Mouse (Mus musculus) telencephalon, adult 2 months (tissue): Measurements from ENCODE around the gene Stra6.

ENCODE experiments used
- DNase-seq: peaks from one replicate; pipeline ENCODE4 v3.0.0-alpha.2; 2011; ENCODE audit warnings: low read depth, low spot score

The Stra6 gene

GRCm38 (mm10) chr9:58095977-58096376 lies 32.4 kb downstream of the Stra6 start:
- DNase-seq = no peak

- peak; percentile 67 for DNase-seq
These were observed 33.2 kb downstream of the Stra6 start for GRCm38 (mm10) chr9:58096629-58097301.

DNA sequence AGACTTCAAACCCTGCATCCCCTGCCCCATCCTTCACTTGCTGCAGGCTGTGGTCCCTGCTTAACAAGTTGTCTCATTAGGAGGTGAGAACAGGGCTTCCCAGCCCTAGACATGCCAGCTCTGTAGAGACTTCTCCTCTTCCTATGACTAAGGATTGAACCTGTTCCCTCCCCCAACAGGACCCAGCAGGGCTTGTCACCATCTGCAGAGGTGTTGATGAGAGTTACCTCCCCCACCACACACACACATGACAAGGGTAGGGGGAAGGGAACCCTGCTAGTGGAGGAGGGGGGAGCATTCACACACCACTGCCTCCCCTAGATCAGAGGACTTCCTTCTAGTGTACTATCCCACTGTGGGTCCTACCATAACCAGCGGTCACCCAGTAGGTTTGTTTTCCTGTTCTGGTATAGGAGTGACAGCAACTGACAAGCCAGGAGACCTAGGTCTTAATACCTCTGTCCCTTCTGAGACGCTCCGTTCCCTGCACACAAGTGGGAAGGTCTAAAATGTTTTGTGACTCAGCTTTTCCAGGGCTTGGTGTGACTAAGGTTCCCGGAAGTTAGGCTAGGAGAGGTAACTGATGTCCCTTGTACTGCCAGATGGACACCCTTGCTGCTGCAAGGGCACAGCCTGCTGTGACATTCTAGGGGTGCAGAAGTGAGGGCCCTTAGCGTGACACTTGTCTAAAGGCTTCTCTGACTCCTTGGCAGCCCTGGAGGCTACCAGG lies 36.4 kb downstream of the Stra6 start:
- no peak for DNase-seq

GRCm38 (mm10) chr9:58102013-58102412 lies 38.4 kb downstream of the Stra6 start:
- DNase-seq = peak; percentile 68

DNA sequence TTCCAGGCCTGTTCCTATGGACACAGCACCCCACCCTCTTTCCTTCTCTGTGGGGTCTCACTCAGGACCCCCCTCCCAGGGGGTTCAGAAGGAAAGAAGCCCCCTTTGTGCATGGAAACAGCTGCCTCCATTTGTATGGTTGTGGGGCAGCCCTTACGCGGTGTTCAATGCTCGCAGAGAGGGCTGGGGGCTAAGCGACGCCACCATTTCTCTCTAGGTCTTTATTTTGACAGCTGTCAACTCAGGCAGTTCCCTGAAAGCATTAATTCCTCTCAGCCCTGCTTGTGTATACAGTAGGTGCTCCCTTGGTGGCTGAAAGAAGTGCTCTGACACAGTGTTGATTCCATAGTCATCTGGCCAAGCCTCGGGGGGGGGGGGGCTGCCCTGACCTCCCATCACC lies 40.1 kb downstream of the Stra6 start:
- DNase-seq = no peak

DNA sequence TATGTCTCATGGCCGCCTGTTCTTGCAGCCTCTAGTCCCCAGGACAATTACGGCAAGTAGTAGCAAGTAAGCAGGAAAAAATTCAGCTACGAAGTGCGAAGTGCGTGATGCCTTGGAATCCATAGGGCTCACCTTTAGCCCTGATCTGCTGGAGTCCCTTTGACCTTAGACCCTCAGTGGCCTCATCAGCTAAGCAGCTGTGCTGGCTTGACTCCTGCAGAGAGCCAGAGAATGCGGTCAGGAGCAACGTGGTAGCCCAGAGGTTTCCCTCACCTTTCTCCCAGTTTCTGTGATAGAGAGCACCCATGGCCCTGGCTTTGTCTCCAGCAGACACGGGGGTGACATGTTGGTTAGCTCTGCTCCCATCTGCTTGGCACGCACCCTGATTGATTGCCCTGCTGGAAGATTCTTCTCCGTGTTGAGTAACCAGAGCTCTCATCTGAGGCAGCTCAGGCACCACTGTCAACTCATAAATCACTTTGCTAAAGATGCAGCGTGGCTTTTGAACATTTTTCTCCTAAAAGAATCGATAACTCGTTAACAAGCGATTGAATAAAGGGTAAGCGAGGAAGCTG lies 42.1 kb downstream of the Stra6 start:
- no peak for DNase-seq

- no peak for DNase-seq
These were observed 43.9 kb downstream of the Stra6 start for GRCm38 (mm10) chr9:58107494-58107893.

- no peak for DNase-seq
These were observed 47.2 kb downstream of the Stra6 start for GRCm38 (mm10) chr9:58110787-58111186.

GRCm38 (mm10) chr9:58111431-58111830 lies 47.8 kb downstream of the Stra6 start:
- DNase-seq = peak; percentile 83

- DNase-seq = no peak
These were observed 48.7 kb downstream of the Stra6 start for GRCm38 (mm10) chr9:58112321-58112751.

GRCm38 (mm10) chr9:58112866-58113278 lies 49.3 kb downstream of the Stra6 start:
- no peak for DNase-seq

DNA sequence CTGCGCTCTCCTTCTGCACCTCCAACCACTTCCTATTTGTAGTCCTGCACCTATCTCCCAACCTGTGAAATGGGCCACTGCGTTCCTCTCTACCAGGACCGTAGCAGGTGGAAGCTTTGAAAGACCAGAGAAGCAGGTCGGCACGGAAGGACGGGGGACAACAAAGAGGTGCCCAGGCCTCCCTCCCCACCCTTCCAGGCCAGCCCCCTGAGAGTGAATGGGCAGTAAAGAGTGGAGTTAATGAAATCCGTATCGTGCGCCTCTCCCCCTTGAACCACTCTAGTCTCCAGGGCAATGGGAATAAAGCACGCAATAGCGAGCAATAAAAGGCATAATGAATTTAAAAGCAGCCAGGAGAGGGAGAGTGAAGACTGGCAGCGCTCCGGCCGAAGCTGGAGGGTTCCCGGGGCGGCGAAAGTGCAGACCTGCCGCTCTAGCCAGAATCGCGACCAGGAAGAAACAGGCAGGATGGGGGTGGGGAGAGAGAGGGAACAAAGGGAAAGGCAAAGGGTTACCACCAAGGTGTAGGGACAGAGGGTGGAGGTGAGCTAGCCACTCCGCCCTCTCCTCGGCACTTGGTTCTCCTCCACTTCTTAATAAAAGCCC lies 49.8 kb downstream of the Stra6 start:
- DNase-seq = no peak

- no peak for DNase-seq
These were observed 50.4 kb downstream of the Stra6 start for GRCm38 (mm10) chr9:58114019-58114418.

DNA sequence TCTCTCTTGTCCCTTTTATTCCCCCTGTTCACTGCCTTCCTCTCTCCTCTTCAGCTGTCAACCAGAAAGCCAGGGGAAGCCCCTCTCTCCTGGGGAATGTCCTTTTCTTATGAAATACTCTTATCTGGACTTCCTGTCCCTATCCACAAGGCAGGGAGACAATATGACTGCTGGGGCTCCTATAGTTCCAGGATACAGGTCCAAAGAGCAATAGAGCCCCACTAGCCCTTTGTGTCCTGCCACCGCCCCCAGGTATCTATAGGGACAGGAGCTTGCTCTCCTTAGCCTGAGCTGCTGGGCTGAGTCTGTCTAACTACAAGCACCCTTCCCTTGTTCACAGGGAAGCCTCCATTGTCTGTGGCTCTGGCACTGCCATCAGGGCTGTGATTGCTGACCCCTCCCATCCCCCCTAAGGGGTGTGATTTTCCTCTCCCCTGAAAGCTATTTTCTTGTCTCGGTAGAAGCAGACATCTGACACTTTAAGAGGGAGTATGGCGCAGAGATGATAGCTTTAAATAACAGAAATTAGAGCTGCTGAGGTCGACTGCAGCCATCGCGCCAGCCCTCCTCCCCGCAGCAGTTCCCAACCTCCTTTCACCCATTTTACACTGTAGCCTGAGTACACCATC lies 51.8 kb downstream of the Stra6 start:
- no peak for DNase-seq

DNA sequence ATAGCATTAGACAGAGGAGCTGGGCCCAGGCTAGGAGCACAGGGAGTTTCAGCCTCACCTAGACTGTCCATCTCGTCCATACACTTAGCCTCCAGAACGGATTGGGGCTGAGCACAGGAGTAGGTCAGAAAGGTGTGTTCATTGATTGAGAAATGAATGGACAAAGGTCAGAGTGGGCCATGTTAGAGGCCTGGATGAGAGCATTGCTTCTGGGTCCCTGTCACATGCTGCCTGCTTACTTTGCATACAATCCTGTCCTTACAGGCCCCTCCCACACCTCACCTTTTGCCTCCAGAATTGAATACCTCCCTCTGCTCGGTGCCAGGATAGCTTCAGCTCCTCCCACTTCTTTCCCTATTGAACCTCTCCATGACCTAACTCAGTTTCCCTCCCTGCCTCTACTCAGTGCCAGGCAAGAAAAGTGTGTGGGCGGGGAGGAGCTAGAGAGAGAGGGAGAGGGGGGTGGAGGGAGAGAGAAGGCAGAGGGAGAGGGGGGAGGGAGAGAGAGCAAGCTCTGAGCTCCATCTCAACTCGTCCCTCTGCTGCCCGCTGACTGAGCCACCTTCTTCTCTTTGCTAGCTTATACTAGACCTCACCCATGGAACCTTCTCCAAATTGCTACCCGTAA lies 52.5 kb downstream of the Stra6 start:
- DNase-seq = no peak

DNA sequence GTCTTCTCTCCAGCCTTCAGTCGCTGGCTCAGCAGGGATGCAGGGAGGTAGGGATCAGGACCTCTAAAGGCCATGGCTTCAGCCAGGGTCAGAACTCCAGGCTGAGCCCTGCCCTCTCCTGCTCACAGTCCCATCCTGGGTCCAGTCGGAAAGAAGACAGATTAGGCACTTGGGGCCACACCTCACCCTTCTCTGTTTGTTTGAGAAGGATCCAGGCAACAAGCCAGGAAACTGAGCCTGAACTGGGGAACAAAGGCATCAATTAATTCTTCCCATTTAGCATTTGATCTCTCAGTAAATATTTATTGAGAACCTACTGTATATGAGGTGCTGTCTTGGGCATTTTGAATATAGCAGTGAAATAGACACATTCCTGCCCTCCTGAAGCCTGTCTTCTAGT lies 55.1 kb downstream of the Stra6 start, which contains the start of gene Ccdc33:
Gene Ccdc33, minus strand, starts transcription at position 153 of the 400 bp plus-strand sequence.
- no peak for DNase-seq

- no peak for DNase-seq
These were observed 61.5 kb downstream of the Stra6 start for GRCm38 (mm10) chr9:58125085-58125484.

DNA sequence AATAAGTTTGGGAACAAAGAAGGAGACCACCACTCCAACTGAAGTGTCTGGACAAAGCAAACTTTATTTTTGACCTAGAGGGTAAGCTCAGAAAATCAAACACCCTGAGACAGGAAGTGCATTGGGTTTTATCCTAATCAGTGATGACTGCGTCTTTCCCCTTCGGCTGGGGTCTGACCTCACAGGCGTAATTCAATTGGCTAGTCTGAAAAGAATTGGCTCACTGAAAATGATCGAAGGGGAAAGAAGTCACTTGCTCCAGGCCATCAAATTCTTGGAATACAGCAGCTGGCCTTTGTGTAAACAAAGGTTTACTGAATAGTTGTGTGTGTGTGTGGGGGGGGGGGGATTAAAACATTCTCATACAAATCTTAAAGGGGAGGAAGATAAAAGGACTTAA lies 62.2 kb downstream of the Stra6 start:
- no peak for DNase-seq

GRCm38 (mm10) chr9:58128926-58129413 lies 65.4 kb downstream of the Stra6 start:
- DNase-seq = no peak

- DNase-seq = no peak
These were observed 65.9 kb downstream of the Stra6 start for GRCm38 (mm10) chr9:58129508-58129907.

DNA sequence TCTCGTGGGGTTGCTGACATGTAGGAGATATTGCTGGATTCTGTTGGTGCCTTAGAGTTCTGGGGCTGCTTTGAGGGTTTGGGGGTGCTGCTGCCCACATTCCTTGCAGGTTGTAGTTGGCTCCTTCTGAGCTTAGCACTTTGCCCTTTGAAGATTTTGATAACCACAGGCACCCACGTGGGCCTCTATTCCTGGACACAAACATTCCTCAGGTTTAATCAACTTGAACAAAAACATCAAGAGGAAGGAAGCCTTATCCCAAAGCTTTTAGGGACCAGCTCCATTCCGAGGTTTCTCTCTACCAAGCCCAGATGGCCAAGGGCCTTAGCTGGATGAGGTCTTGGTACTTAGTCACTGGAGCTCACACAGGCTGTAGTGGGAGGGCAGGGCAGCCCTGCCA lies 67.3 kb downstream of the Stra6 start:
- DNase-seq = no peak
